Mouse (Mus musculus): Measurements from ENCODE around the gene Tead2.

DNA sequence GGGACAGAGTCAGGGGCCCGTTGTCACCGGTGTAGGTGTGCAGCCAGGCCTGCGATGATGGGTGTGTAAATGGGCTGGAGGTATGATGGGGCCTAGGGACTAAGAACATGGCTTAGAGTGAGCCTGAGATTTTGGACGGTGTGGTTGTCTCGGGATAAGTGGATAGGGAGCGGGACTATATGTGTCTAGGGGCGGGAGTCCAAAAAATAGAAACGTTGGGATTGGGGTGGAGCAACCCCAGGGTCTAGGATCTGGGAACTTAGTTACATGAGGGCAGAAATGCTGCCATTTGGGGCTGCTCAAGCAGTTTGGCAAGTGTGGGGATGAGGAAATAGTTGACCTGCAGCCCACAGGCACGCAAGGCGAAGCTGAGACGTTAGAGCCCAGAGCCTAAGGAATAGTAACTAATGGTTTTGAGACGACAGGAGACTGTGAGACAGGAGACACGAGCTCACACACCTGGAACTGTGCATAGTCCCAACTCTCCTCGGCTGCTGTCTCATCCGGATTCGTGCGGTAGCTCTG, 20.2 kb downstream of the Tead2 start:
- no peak for TF ChIP-seq POLR2A (IDR thresholded peaks at IDR 0.05; ENCODE audit: borderline replicate concordance, extremely low read depth, insufficient read depth, insufficient read length, poor library complexity, severe bottlenecking)
- TF ChIP-seq CTCF (IDR thresholded peaks at IDR 0.05; ENCODE audit: borderline replicate concordance, extremely low read depth, insufficient read depth, insufficient read length), result no peak

All from brain, embryonic 14.5 days (tissue).